Mouse (Mus musculus) hindbrain, embryonic 12.5 days (tissue): Measurements from ENCODE around the gene Gm45337. TPM values are rescaled to one million over a fixed set of nuclear protein-coding genes. Genes with fewer than 3 reads are reported as not detected.

Experiments used
- ATAC-seq: fragments of 200-750 bp; cut with Nextera tagmentation; 2 replicates; pipeline ENCODE4 v1.8.0; 2017; ENCODE audit warnings: moderate TSS enrichment; ENCODE audit not compliant: low FRiP score
- H3K27ac ChIP-seq: fragments of 300-500 bp; sonication (generic); 2 replicates; pipeline ENCODE4 v1.5.1; 2016; ENCODE audit warnings: mild to moderate bottlenecking
- H3K27me3 ChIP-seq: fragments of 300-500 bp; sonication (generic); 2 replicates; pipeline ENCODE4 v1.6.1; 2016; ENCODE audit warnings: mild to moderate bottlenecking
- H3K36me3 ChIP-seq: fragments of 300-500 bp; sonication (generic); 2 replicates; pipeline ENCODE4 v1.6.1; 2016; ENCODE audit warnings: mild to moderate bottlenecking
- H3K4me1 ChIP-seq: fragments of 300-500 bp; sonication (generic); 2 replicates; pipeline ENCODE4 v1.6.1; 2016
- H3K4me2 ChIP-seq: fragments of 300-500 bp; sonication (generic); replicated peaks from 2 replicates; pipeline ENCODE4 v1.6.1; 2016; ENCODE audit warnings: mild to moderate bottlenecking
- H3K4me3 ChIP-seq: fragments of 300-500 bp; sonication (generic); 2 replicates; pipeline ENCODE4 v1.5.1; 2016; ENCODE audit warnings: mild to moderate bottlenecking
- H3K9ac ChIP-seq: fragments of 300-500 bp; sonication (generic); 2 replicates; pipeline ENCODE4 v1.6.1; 2016; ENCODE audit warnings: mild to moderate bottlenecking, moderate library complexity
- H3K9me3 ChIP-seq: fragments of 300-500 bp; sonication (generic); replicated peaks from 2 replicates; pipeline ENCODE4 v1.6.1; 2016; ENCODE audit warnings: mild to moderate bottlenecking
- WGBS: fragments of 180-500 bp; shearing (Covaris S2); methylation state at CpG from one replicate; pipeline ENCODE4 v1.1.7; 2016; 5-methylcytosine and 5-hydroxymethylcytosine counted together
- polyA plus RNA-seq: library from polyadenylated mRNA; unstranded; fragments of >200 nt; fragmentation: Nextera tagmentation; extraction: Ambion mirVana; gene quantifications from 2 replicates; pipeline ENCODE4 v1.2.1, GENCODE M21; 2016

Gene Gm45337
- polyA plus RNA-seq, 1 experiment from 2014 or later, result not detected

GRCm38 (mm10) chr7:142095183-142095931 is 49.0 kb downstream of the Gm45337 start, which contains the start of gene Dusp8:
Gene Dusp8, minus strand, starts transcription at chr7:142095843.
- Histone ChIP-seq H3K27me3 (peaks cover 37% of the 10 kb centered on the region), H3K4me2 (peak within 1 kb of the TSS; percentile 84), H3K4me3 (peak within 1 kb of the TSS; percentile 86), H3K9me3 (no peaks in the 10 kb centered on the region), H3K9ac (peak within 1 kb of the TSS; percentile 92), H3K36me3 (no peaks in the 10 kb centered on the region), H3K4me1 (peaks cover 50% of the 10 kb centered on the region), H3K27ac (peak within 1 kb of the TSS; percentile 92)
- under 1% methylated on average over 56 of the region's 63 CpGs for WGBS
- ATAC-seq, result peak; percentile 78

GRCm38 (mm10) chr7:142094301-142095143 is 49.9 kb downstream of the Gm45337 start:
- H3K4me1 ChIP-seq, result peaks cover 59% of the 10 kb centered on the region
- peak; percentile 46 for ATAC-seq
- peak overlapping the region; percentile 92 for H3K27ac ChIP-seq
- no peaks in the 10 kb centered on the region for H3K36me3 ChIP-seq
- peak overlapping the region; percentile 84 for H3K4me2 ChIP-seq
- peak overlapping the region; percentile 86 for H3K4me3 ChIP-seq
- WGBS, result under 1% methylated on average over 46 of the region's 89 CpGs
- H3K9ac ChIP-seq, result peak overlapping the region; percentile 92
- no peaks in the 10 kb centered on the region for H3K9me3 ChIP-seq
- peaks cover 37% of the 10 kb centered on the region for H3K27me3 ChIP-seq

GRCm38 (mm10) chr7:142093696-142094240 is 50.6 kb downstream of the Gm45337 start:
- Histone ChIP-seq H3K4me1 (peaks cover 66% of the 10 kb centered on the region), H3K27ac (peak overlapping the region; percentile 92), H3K4me2 (peak overlapping the region; percentile 84), H3K27me3 (peaks cover 37% of the 10 kb centered on the region), H3K4me3 (peak overlapping the region; percentile 86), H3K9ac (peak overlapping the region; percentile 92), H3K36me3 (no peaks in the 10 kb centered on the region), H3K9me3 (no peaks in the 10 kb centered on the region)
- 21% methylated on average over 6 of the region's 6 CpGs for WGBS
- ATAC-seq, result no peak

Other genes with a start within 250 kb of the Gm45337 start
- 65.1 and 67.3 TPM in 2 replicates for gene Tollip, start 226.1 kb downstream of the Gm45337 start, polyA plus RNA-seq
- 15.9 and 18.6 TPM in 2 replicates for gene Brsk2, start 194.9 kb downstream of the Gm45337 start, polyA plus RNA-seq
- 48.0 and 48.8 TPM in 2 replicates for gene Mob2, start 83.5 kb downstream of the Gm45337 start, polyA plus RNA-seq
- 49.1 and 53.8 TPM in 2 replicates for gene Dusp8, start 48.8 kb downstream of the Gm45337 start, polyA plus RNA-seq
- gene Gm45618, start 23.9 kb downstream of the Gm45337 start, polyA plus RNA-seq, result not detected in 2 replicates
- not detected in 2 replicates for gene Gm39115, start 8.6 kb downstream of the Gm45337 start, polyA plus RNA-seq
- gene Gm29735, start 12.5 kb upstream of the Gm45337 start, polyA plus RNA-seq, result not detected in 2 replicates
- not detected in 2 replicates for gene Gm4553, start 21.1 kb upstream of the Gm45337 start, polyA plus RNA-seq
- not detected in 2 replicates for gene Krtap5-2, start 31.4 kb upstream of the Gm45337 start, polyA plus RNA-seq
- not detected in 2 replicates for gene Gm10153, start 45.8 kb upstream of the Gm45337 start, polyA plus RNA-seq
- gene Krtap5-3, start 56.8 kb upstream of the Gm45337 start, polyA plus RNA-seq, result not detected in 2 replicates
- not detected in 2 replicates for gene Gm7579, start 67.3 kb upstream of the Gm45337 start, polyA plus RNA-seq
- not detected in 2 replicates for gene Krtap5-5, start 85.4 kb upstream of the Gm45337 start, polyA plus RNA-seq
- not detected in 2 replicates for gene Gm40460, start 96.5 kb upstream of the Gm45337 start, polyA plus RNA-seq
- gene Gm2431, start 113.7 kb upstream of the Gm45337 start, polyA plus RNA-seq, result not detected in 2 replicates
- not detected in 2 replicates for gene Gm4559, start 129.8 kb upstream of the Gm45337 start, polyA plus RNA-seq
- gene Krtap5-1, start 152.5 kb upstream of the Gm45337 start, polyA plus RNA-seq, result not detected in 2 replicates
- gene Krtap5-4, start 158.9 kb upstream of the Gm45337 start, polyA plus RNA-seq, result not detected in 2 replicates
- gene Ifitm10, start 229.1 kb upstream of the Gm45337 start, polyA plus RNA-seq, result 0.82 and 1.3 TPM in 2 replicates
- gene Gm49369, start 238.1 kb upstream of the Gm45337 start, polyA plus RNA-seq, result not detected in 2 replicates
- gene Ctsd, start 243.4 kb upstream of the Gm45337 start, polyA plus RNA-seq, result 213 and 215 TPM in 2 replicates